Comparison of ENCODE assay signal across 13 mouse cellular contexts in genomic region chr13:107260274-107260673, GRCm38 (mm10).
"Had no signal": no experiment of that assay in that cellular context is flagged by ENCODE, and none has a peak within 500 bp of the region (broad histone marks: within the 10 kb centered on the region; RNA-seq: fewer than 3 reads in every experiment).

No protein-coding gene starts in this region.

- ATAC-seq: midbrain, embryonic 16.5 days had no signal

- DNase-seq: lung, adult 18-20 months; lung, embryonic 14.5 days; lung, postnatal 10 days; lung, postnatal 4 days; midbrain, embryonic 14.5 days; retina, postnatal 1 day; right cerebral cortex, postnatal 14 days; right cerebral cortex, postnatal 4 days; spleen, adult 18-20 months; thymus, adult 18-20 months; thymus, postnatal 14 days; thymus, postnatal 36 days had no signal
